Mouse (Mus musculus) neural tube, embryonic 13.5 days (tissue): ENCODE results near the gene Plaur. TPM values are rescaled to one million over a fixed set of nuclear protein-coding genes. Genes with fewer than 3 reads are reported as not detected.

ENCODE experiments used
- ATAC-seq: fragments of 200-750 bp; cut with Nextera tagmentation; 2 replicates; pipeline ENCODE4 v1.8.0; 2017; ENCODE audit warnings: low read depth, mild to moderate bottlenecking, moderate TSS enrichment, moderate library complexity
- H3K27ac ChIP-seq: fragments of 300-500 bp; sonication (generic); replicated peaks from 2 replicates; pipeline ENCODE4 v1.5.1; 2015; ENCODE audit warnings: moderate library complexity, mild to moderate bottlenecking, inconsistent platforms
- H3K27me3 ChIP-seq: fragments of 300-500 bp; sonication (generic); 2 replicates; pipeline ENCODE4 v1.6.1; 2015; ENCODE audit warnings: mild to moderate bottlenecking, inconsistent platforms
- H3K36me3 ChIP-seq: fragments of 300-500 bp; sonication (generic); 2 replicates; pipeline ENCODE4 v1.6.1; 2015; ENCODE audit warnings: mild to moderate bottlenecking, inconsistent platforms
- H3K4me1 ChIP-seq: fragments of 300-500 bp; sonication (generic); replicated peaks from 2 replicates; pipeline ENCODE4 v1.6.1; 2015; ENCODE audit warnings: inconsistent platforms
- H3K4me2 ChIP-seq: fragments of 300-500 bp; sonication (generic); 2 replicates; pipeline ENCODE4 v1.6.1; 2015; ENCODE audit warnings: inconsistent platforms, mild to moderate bottlenecking, moderate library complexity
- H3K4me3 ChIP-seq: fragments of 300-500 bp; sonication (generic); 2 replicates; pipeline ENCODE4 v1.5.1; 2015; ENCODE audit warnings: mild to moderate bottlenecking, inconsistent platforms
- H3K9ac ChIP-seq: fragments of 300-500 bp; sonication (generic); 2 replicates; pipeline ENCODE4 v1.6.1; 2015; ENCODE audit warnings: moderate library complexity, mild to moderate bottlenecking, inconsistent platforms
- H3K9me3 ChIP-seq: fragments of 300-500 bp; sonication (generic); 2 replicates; pipeline ENCODE4 v1.6.1; 2016; ENCODE audit warnings: inconsistent platforms
- WGBS: fragments of 180-500 bp; shearing (Covaris S2); methylation state at CpG from one replicate; pipeline ENCODE4 v1.1.7; 2015; 5-methylcytosine and 5-hydroxymethylcytosine counted together
- polyA plus RNA-seq: library from polyadenylated mRNA; unstranded; fragments of >200 nt; fragmentation: Nextera tagmentation; extraction: Ambion mirVana; gene quantifications from 2 replicates; pipeline ENCODE4 v1.2.1, GENCODE M21; 2015

Gene Plaur
- polyA plus RNA-seq = 1.3 and 2.2 TPM in 2 replicates

GRCm38 (mm10) chr7:24462388-24463319 lies at the start of gene Plaur:
Gene Plaur (plus strand): TSS chr7:24462484.
- 5% methylated on average over 25 of the region's 27 CpGs for WGBS
- ATAC-seq = peak; percentile 55; the same call in 1 of the 2 replicates
- Histone ChIP-seq H3K27me3 (peaks cover 6% of the 10 kb centered on the region; the same call in 1 of the 2 replicates), H3K9ac (peak within 1 kb of the TSS; percentile 43; the same call in 1 of the 2 replicates), H3K4me2 (peak within 1 kb of the TSS; percentile 37), H3K9me3 (no peaks in the 10 kb centered on the region), H3K4me1 (peaks cover 11% of the 10 kb centered on the region), H3K4me3 (peak within 1 kb of the TSS; percentile 13), H3K27ac (no peak within 1 kb of the TSS), H3K36me3 (no peaks in the 10 kb centered on the region)

- H3K27ac ChIP-seq = no peak overlapping the region
- peaks cover 41% of the 10 kb centered on the region for H3K36me3 ChIP-seq
- no peak for ATAC-seq
- H3K9me3 ChIP-seq = no peaks in the 10 kb centered on the region
- no peak overlapping the region for H3K4me2 ChIP-seq
- H3K9ac ChIP-seq = no peak overlapping the region
- no peaks in the 10 kb centered on the region for H3K4me1 ChIP-seq
- no peaks in the 10 kb centered on the region for H3K27me3 ChIP-seq
- no peak overlapping the region for H3K4me3 ChIP-seq
- 92% methylated on average over 3 of the region's 3 CpGs for WGBS
These were observed 48.7 kb upstream of the Plaur start for GRCm38 (mm10) chr7:24413630-24414029.

- H3K36me3 ChIP-seq = peaks cover 35% of the 10 kb centered on the region
- ATAC-seq = no peak
- H3K9me3 ChIP-seq = no peaks in the 10 kb centered on the region
- no peak overlapping the region for H3K4me2 ChIP-seq
- H3K27me3 ChIP-seq = no peaks in the 10 kb centered on the region
- 88% methylated on average over 7 of the region's 7 CpGs for WGBS
- H3K9ac ChIP-seq = no peak overlapping the region
- no peak overlapping the region for H3K27ac ChIP-seq
- H3K4me1 ChIP-seq = peaks cover 11% of the 10 kb centered on the region
- no peak overlapping the region for H3K4me3 ChIP-seq
These were observed 47.0 kb upstream of the Plaur start for GRCm38 (mm10) chr7:24415261-24415660.

GRCm38 (mm10) chr7:24419579-24419978 lies 42.7 kb upstream of the Plaur start:
- H3K4me3 ChIP-seq = no peak overlapping the region
- no peaks in the 10 kb centered on the region for H3K27me3 ChIP-seq
- H3K4me2 ChIP-seq = no peak overlapping the region
- WGBS = 38% methylated on average over 8 of the region's 8 CpGs
- H3K9ac ChIP-seq = no peak overlapping the region
- ATAC-seq = no peak
- peaks cover 17% of the 10 kb centered on the region for H3K4me1 ChIP-seq
- H3K36me3 ChIP-seq = peaks cover 51% of the 10 kb centered on the region
- H3K9me3 ChIP-seq = no peaks in the 10 kb centered on the region
- H3K27ac ChIP-seq = no peak overlapping the region; the same call in 1 of the 2 replicates

- H3K27me3 ChIP-seq = no peaks in the 10 kb centered on the region
- WGBS = 79% methylated on average over 7 of the region's 7 CpGs
- H3K4me1 ChIP-seq = peaks cover 17% of the 10 kb centered on the region
- no peaks in the 10 kb centered on the region for H3K9me3 ChIP-seq
- H3K27ac ChIP-seq = no peak overlapping the region
- no peak for ATAC-seq
- H3K9ac ChIP-seq = no peak overlapping the region
- no peak overlapping the region for H3K4me2 ChIP-seq
- H3K4me3 ChIP-seq = no peak overlapping the region
- H3K36me3 ChIP-seq = peaks cover 38% of the 10 kb centered on the region
These were observed 40.6 kb upstream of the Plaur start for GRCm38 (mm10) chr7:24421648-24422047.

GRCm38 (mm10) chr7:24422251-24422650 lies 40.0 kb upstream of the Plaur start:
- ATAC-seq = 0 out of 2 replicates have a peak, but pooled peaks have one; percentile 24
- no peak overlapping the region for H3K9ac ChIP-seq
- WGBS = 75% methylated on average over 8 of the region's 8 CpGs

GRCm38 (mm10) chr7:24423107-24423763 lies 39.0 kb upstream of the Plaur start:
- H3K9me3 ChIP-seq = no peaks in the 10 kb centered on the region
- H3K27me3 ChIP-seq = no peaks in the 10 kb centered on the region
- no peak overlapping the region for H3K4me2 ChIP-seq
- no peak overlapping the region for H3K9ac ChIP-seq
- ATAC-seq = no peak
- WGBS = 92% methylated on average over 15 of the region's 15 CpGs
- peaks cover 17% of the 10 kb centered on the region for H3K4me1 ChIP-seq
- no peak overlapping the region for H3K4me3 ChIP-seq
- H3K36me3 ChIP-seq = peaks cover 33% of the 10 kb centered on the region
- no peak overlapping the region for H3K27ac ChIP-seq

More at GRCm38 (mm10) chr7:24422251-24422650, 40.0 kb upstream of the Plaur start:
- Histone ChIP-seq H3K36me3 (peaks cover 33% of the 10 kb centered on the region), H3K9me3 (no peaks in the 10 kb centered on the region), H3K27me3 (no peaks in the 10 kb centered on the region), H3K27ac (no peak overlapping the region), H3K4me2 (no peak overlapping the region), H3K4me1 (peaks cover 17% of the 10 kb centered on the region), H3K4me3 (no peak overlapping the region)

- H3K4me3 ChIP-seq = no peak overlapping the region
- no peak overlapping the region for H3K27ac ChIP-seq
- H3K4me1 ChIP-seq = peaks cover 14% of the 10 kb centered on the region
- no peak for ATAC-seq
- H3K9me3 ChIP-seq = no peaks in the 10 kb centered on the region
- H3K4me2 ChIP-seq = no peak overlapping the region
- H3K27me3 ChIP-seq = no peaks in the 10 kb centered on the region
- WGBS = 84% methylated on average over 12 of the region's 12 CpGs
- H3K9ac ChIP-seq = no peak overlapping the region
- H3K36me3 ChIP-seq = peaks cover 33% of the 10 kb centered on the region
These were observed 38.1 kb upstream of the Plaur start for GRCm38 (mm10) chr7:24423956-24424732.

GRCm38 (mm10) chr7:24425919-24426318 lies 36.4 kb upstream of the Plaur start:
- ATAC-seq = no peak
- H3K27me3 ChIP-seq = no peaks in the 10 kb centered on the region
- no peak overlapping the region for H3K9ac ChIP-seq
- no peak overlapping the region for H3K4me2 ChIP-seq
- 0 out of 2 replicates have a peak, but pooled peaks cover 6% of the 10 kb centered on the region for H3K4me1 ChIP-seq
- H3K36me3 ChIP-seq = peaks cover 26% of the 10 kb centered on the region
- 86% methylated on average over 9 of the region's 9 CpGs for WGBS
- H3K27ac ChIP-seq = no peak overlapping the region
- H3K4me3 ChIP-seq = no peak overlapping the region
- no peaks in the 10 kb centered on the region for H3K9me3 ChIP-seq

GRCm38 (mm10) chr7:24427168-24427567 lies 35.1 kb upstream of the Plaur start:
- 95% methylated on average over 8 of the region's 8 CpGs for WGBS
- 0 out of 2 replicates have a peak, but pooled peaks cover 3% of the 10 kb centered on the region for H3K4me1 ChIP-seq
- ATAC-seq = no peak

GRCm38 (mm10) chr7:24428725-24429124 lies 33.6 kb upstream of the Plaur start:
- H3K4me1 ChIP-seq = no peaks in the 10 kb centered on the region
- H3K27ac ChIP-seq = no peak overlapping the region
- H3K4me3 ChIP-seq = no peak overlapping the region
- H3K9ac ChIP-seq = no peak overlapping the region
- H3K27me3 ChIP-seq = peaks cover 10% of the 10 kb centered on the region; the same call in 1 of the 2 replicates
- no peak overlapping the region for H3K4me2 ChIP-seq
- WGBS = 85% methylated on average over 5 of the region's 5 CpGs
- no peaks in the 10 kb centered on the region; the same call in 1 of the 2 replicates for H3K36me3 ChIP-seq
- 0 out of 2 replicates have a peak, but pooled peaks cover 11% of the 10 kb centered on the region for H3K9me3 ChIP-seq
- ATAC-seq = no peak

More at GRCm38 (mm10) chr7:24427168-24427567, 35.1 kb upstream of the Plaur start:
- Histone ChIP-seq H3K9ac (no peak overlapping the region), H3K9me3 (no peaks in the 10 kb centered on the region), H3K4me2 (no peak overlapping the region), H3K4me3 (no peak overlapping the region), H3K27me3 (no peaks in the 10 kb centered on the region), H3K27ac (no peak overlapping the region), H3K36me3 (peaks cover 13% of the 10 kb centered on the region)
